8 mouse cellular contexts compared by ENCODE assay signal in the genomic region with DNA sequence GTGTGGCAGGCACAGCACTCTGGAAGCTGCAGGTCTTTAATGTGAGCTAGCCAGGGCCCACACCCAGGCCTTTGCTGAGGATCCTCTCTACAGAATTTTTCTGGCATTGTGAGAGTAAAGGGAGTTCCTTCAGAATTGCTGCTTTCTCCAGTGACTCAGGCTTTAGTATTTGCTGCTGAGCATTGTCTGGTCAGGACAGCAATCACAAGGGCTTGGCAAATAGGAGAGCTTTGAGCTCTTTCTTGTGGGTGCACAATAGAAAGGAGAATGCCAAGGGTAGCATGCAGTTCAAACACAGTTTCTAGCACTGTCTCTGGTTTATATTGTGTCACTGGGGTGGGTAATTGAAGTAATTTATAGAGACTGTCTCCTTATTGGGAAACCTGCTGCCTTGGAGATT. TPM values are rescaled to one million over a fixed set of nuclear protein-coding genes. Genes with fewer than 3 reads are reported as not detected.
DNase-seq lines count a peak whose midpoint lies in the region; ATAC-seq and TF ChIP-seq lines count a peak whose summit lies in the region.
"Had no signal": no experiment of that assay in that cellular context is flagged by ENCODE, and none has a peak within 500 bp of the region (broad histone marks: within the 10 kb centered on the region; RNA-seq: fewer than 3 reads in every experiment).

No protein-coding gene starts in this region.

- H3K9me3 ChIP-seq in kidney, embryonic 15.5 days (replicated peaks) = no peaks in the 10 kb centered on the region
- H3K9me3 ChIP-seq in hindbrain, embryonic 14.5 days (ENCODE audit: control insufficient read depth, low read length) = no peaks in the 10 kb centered on the region
- no peaks in the 10 kb centered on the region for H3K9me3 ChIP-seq in midbrain, postnatal 0 days (ENCODE audit: low read length)
- H3K9me3 ChIP-seq: limb, embryonic 13.5 days had no signal

- no peak for DNase-seq in kidney, adult 9 months
- DNase-seq in adipocyte (ENCODE audit: low spot score) = peak; percentile 46
- no peak for DNase-seq in hindbrain, embryonic 14.5 days (ENCODE audit: low spot score)
- DNase-seq in midbrain, postnatal 0 days (ENCODE audit: low spot score) = no peak
- DNase-seq in retina, embryonic 14.5 days (ENCODE audit: low spot score) = no peak
- no peak for DNase-seq in spleen, adult 18-20 months

- H3K36me3 ChIP-seq in kidney, embryonic 15.5 days = 0 out of 2 replicates have a peak, but pooled peaks cover 3% of the 10 kb centered on the region
- no peaks in the 10 kb centered on the region for H3K36me3 ChIP-seq in hindbrain, embryonic 14.5 days (replicated peaks; ENCODE audit: control insufficient read depth, insufficient read depth)
- H3K36me3 ChIP-seq in midbrain, postnatal 0 days (ENCODE audit: insufficient read depth, low read length) = no peaks in the 10 kb centered on the region

- H3K27me3 ChIP-seq in kidney, embryonic 15.5 days = no peaks in the 10 kb centered on the region
- no peaks in the 10 kb centered on the region for H3K27me3 ChIP-seq in hindbrain, embryonic 14.5 days (ENCODE audit: control insufficient read depth, insufficient read depth, low read length)
- no peaks in the 10 kb centered on the region for H3K27me3 ChIP-seq in midbrain, postnatal 0 days (ENCODE audit: insufficient read depth, low read length)
- H3K27me3 ChIP-seq: limb, embryonic 13.5 days had no signal

- no peak for ATAC-seq in kidney, embryonic 15.5 days (replicated peaks; ENCODE audit: low FRiP score)
- no peak for ATAC-seq in hindbrain, embryonic 14.5 days (ENCODE audit: low FRiP score)
- no peak for ATAC-seq in midbrain, postnatal 0 days (ENCODE audit: low FRiP score)

- peaks cover 37% of the 10 kb centered on the region for H3K4me1 ChIP-seq in kidney, embryonic 15.5 days
- peaks cover 38% of the 10 kb centered on the region for H3K4me1 ChIP-seq in hindbrain, embryonic 14.5 days (replicated peaks; ENCODE audit: control insufficient read depth, insufficient read depth, low read length)
- peaks cover 15% of the 10 kb centered on the region for H3K4me1 ChIP-seq in midbrain, postnatal 0 days (ENCODE audit: insufficient read depth, low read length)

- no peak for TF ChIP-seq CTCF in midbrain, postnatal 0 days (IDR thresholded peaks at IDR 0.05)

- H3K4me3 ChIP-seq in kidney, embryonic 15.5 days (replicated peaks) = no peak overlapping the region
- no peak overlapping the region for H3K4me3 ChIP-seq in hindbrain, embryonic 14.5 days (replicated peaks; ENCODE audit: low read length)
- H3K4me3 ChIP-seq in midbrain, postnatal 0 days (ENCODE audit: low read depth, low read length) = no peak overlapping the region

- H3K9ac ChIP-seq in kidney, embryonic 15.5 days = no peak overlapping the region
- H3K9ac ChIP-seq in hindbrain, embryonic 14.5 days = no peak overlapping the region
- H3K9ac ChIP-seq in midbrain, postnatal 0 days (replicated peaks; ENCODE audit: low read length, poor library complexity, severe bottlenecking) = no peak overlapping the region
- H3K9ac ChIP-seq: limb, embryonic 13.5 days had no signal

- 0 out of 2 replicates have a peak overlapping the region, but pooled peaks have one; percentile 77 for H3K4me2 ChIP-seq in kidney, embryonic 15.5 days
- peak overlapping the region; percentile 81 for H3K4me2 ChIP-seq in hindbrain, embryonic 14.5 days (replicated peaks)
- H3K4me2 ChIP-seq in midbrain, postnatal 0 days (ENCODE audit: low read depth, low read length, poor library complexity, severe bottlenecking) = 0 out of 2 replicates have a peak overlapping the region, but pooled peaks have one; percentile 12

- 0 out of 2 replicates have a peak overlapping the region, but pooled peaks have one; percentile 23 for H3K27ac ChIP-seq in kidney, embryonic 15.5 days
- H3K27ac ChIP-seq in hindbrain, embryonic 14.5 days = no peak overlapping the region; the same call in 1 of the 2 replicates
- H3K27ac ChIP-seq in midbrain, postnatal 0 days (ENCODE audit: low read depth, low read length) = no peak overlapping the region
- H3K27ac ChIP-seq: limb, embryonic 13.5 days had no signal

RNA-seq across cellular contexts. Expression of a gene that starts 3.9 kb away (rescaled TPM):
- polyA plus RNA-seq in kidney, embryonic 15.5 days (2015; fragmentation: Nextera tagmentation; extraction: Ambion mirVana) = 53.0 and 58.4 TPM in 2 replicates
- 40.4 and 43.2 TPM in 2 replicates for polyA plus RNA-seq in hindbrain, embryonic 14.5 days (2014; fragmentation: Nextera tagmentation; extraction: Ambion mirVana)
- 72.2 and 90.9 TPM in 2 replicates for total RNA-seq in midbrain, postnatal 0 days (2014; rRNA removed)
- polyA plus RNA-seq in midbrain, postnatal 0 days (2015; fragmentation: Nextera tagmentation; extraction: Ambion mirVana) = 41.3 and 45.2 TPM in 2 replicates

RNA-seq across cellular contexts. Expression of a gene that starts 38.5 kb away (rescaled TPM):
- 1.0 and 2.1 TPM in 2 replicates for polyA plus RNA-seq in kidney, embryonic 15.5 days (2015; fragmentation: Nextera tagmentation; extraction: Ambion mirVana)
- polyA plus RNA-seq in hindbrain, embryonic 14.5 days (2014; fragmentation: Nextera tagmentation; extraction: Ambion mirVana) = 17.0 and 17.6 TPM in 2 replicates
- 64.7 and 81.3 TPM in 2 replicates for total RNA-seq in midbrain, postnatal 0 days (2014; rRNA removed)
- 12.7 and 16.9 TPM in 2 replicates for polyA plus RNA-seq in midbrain, postnatal 0 days (2015; fragmentation: Nextera tagmentation; extraction: Ambion mirVana)

Comparison
In these comparisons a context has a peak if more than half of its experiments do, and no peak if none do; other contexts are left out.
1. H3K4me2 ChIP-seq: peak in every context shown above with its lines; median percentile 81 in hindbrain, embryonic 14.5 days; 77 in kidney, embryonic 15.5 days; 12 in midbrain, postnatal 0 days.